Mouse (Mus musculus) limb, embryonic 15.5 days (tissue): Measurements from ENCODE around the gene Psmd7. TPM values are rescaled to one million over a fixed set of nuclear protein-coding genes. Genes with fewer than 3 reads are reported as not detected.
"Not testable (repeated sequence)": the region's sequence is repeated elsewhere in the genome, so short reads cannot be mapped to it uniquely, and the experiment has no call there.

Source experiments
- ATAC-seq: fragments of 200-750 bp; cut with Nextera tagmentation; 2 replicates; pipeline ENCODE4 v1.8.0; 2017; ENCODE audit warnings: low read depth, moderate TSS enrichment; ENCODE audit not compliant: insufficient number of reproducible peaks, low FRiP score, low TSS enrichment
- H3K27ac ChIP-seq: fragments of 300-500 bp; sonication (generic); 2 replicates; pipeline ENCODE4 v1.5.1; 2015; ENCODE audit warnings: moderate library complexity, mild to moderate bottlenecking, inconsistent platforms
- H3K27me3 ChIP-seq: fragments of 300-500 bp; sonication (generic); 2 replicates; pipeline ENCODE4 v1.6.1; 2015; ENCODE audit warnings: inconsistent platforms
- H3K36me3 ChIP-seq: fragments of 300-500 bp; sonication (generic); 2 replicates; pipeline ENCODE4 v1.6.1; 2015; ENCODE audit warnings: inconsistent platforms
- H3K4me1 ChIP-seq: fragments of 300-500 bp; sonication (generic); 2 replicates; pipeline ENCODE4 v1.6.1; 2015; ENCODE audit warnings: inconsistent platforms
- H3K4me2 ChIP-seq: fragments of 300-500 bp; sonication (generic); 2 replicates; pipeline ENCODE4 v1.6.1; 2015; ENCODE audit warnings: mild to moderate bottlenecking, inconsistent platforms
- H3K4me3 ChIP-seq: fragments of 300-500 bp; sonication (generic); 2 replicates; pipeline ENCODE4 v1.5.1; 2015; ENCODE audit warnings: mild to moderate bottlenecking, inconsistent platforms
- H3K9ac ChIP-seq: fragments of 300-500 bp; sonication (generic); 2 replicates; pipeline ENCODE4 v1.6.1; 2015; ENCODE audit warnings: inconsistent platforms
- H3K9me3 ChIP-seq: fragments of 300-500 bp; sonication (generic); 2 replicates; pipeline ENCODE4 v1.6.1; 2016; ENCODE audit warnings: inconsistent platforms
- WGBS: fragments of 180-500 bp; shearing (Covaris S2); methylation state at CpG from one replicate; pipeline ENCODE4 v1.1.7; 2015; 5-methylcytosine and 5-hydroxymethylcytosine counted together
- polyA plus RNA-seq: library from polyadenylated mRNA; unstranded; fragments of >200 nt; fragmentation: Nextera tagmentation; extraction: Ambion mirVana; gene quantifications from 2 replicates; pipeline ENCODE4 v1.2.1, GENCODE M21; 2015

Gene Psmd7
- polyA plus RNA-seq, result 273 and 293 TPM in 2 replicates

- peaks cover 27% of the 10 kb centered on the region for H3K36me3 ChIP-seq
- H3K27ac ChIP-seq, result peak within 1 kb of the TSS; percentile 88
- peak within 1 kb of the TSS; percentile 67 for H3K4me2 ChIP-seq
- H3K9me3 ChIP-seq, result no peaks in the 10 kb centered on the region
- peak; percentile 92 for ATAC-seq
- 2% methylated on average over 65 of the region's 65 CpGs for WGBS
- peak within 1 kb of the TSS; percentile 85 for H3K9ac ChIP-seq
- H3K27me3 ChIP-seq, result no peaks in the 10 kb centered on the region
- H3K4me1 ChIP-seq, result peaks cover 16% of the 10 kb centered on the region
- peak within 1 kb of the TSS; percentile 90 for H3K4me3 ChIP-seq
These were observed at the start of gene Psmd7 for GRCm38 (mm10) chr8:107587995-107588780. TSS of gene Psmd7 (minus strand) at chr8:107588464.

DNA sequence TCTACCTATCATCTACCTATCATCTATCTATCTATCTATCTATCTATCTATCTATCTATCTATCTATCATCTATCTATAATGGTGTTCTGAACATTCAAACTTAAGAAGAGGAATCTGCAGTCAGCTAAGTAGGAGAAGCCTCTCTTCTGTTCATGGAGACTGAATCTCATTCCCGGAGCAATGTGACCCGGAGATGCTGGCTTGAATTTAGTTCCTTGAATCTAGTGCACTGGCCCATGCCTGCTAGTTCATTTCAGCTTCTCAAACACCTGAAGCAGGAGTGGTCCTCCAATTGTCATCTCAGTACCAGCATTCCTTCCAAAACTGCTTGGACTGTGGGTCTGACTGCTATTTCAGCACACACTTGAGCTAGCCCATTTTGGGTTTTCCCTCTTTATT, 45.5 kb upstream of the Psmd7 start:
- no peak overlapping the region for H3K4me3 ChIP-seq
- no peak overlapping the region for H3K27ac ChIP-seq
- no peaks in the 10 kb centered on the region for H3K9me3 ChIP-seq
- no peaks in the 10 kb centered on the region for H3K4me1 ChIP-seq
- no peaks in the 10 kb centered on the region for H3K27me3 ChIP-seq
- 97% methylated on average over 2 of the region's 2 CpGs for WGBS
- no peaks in the 10 kb centered on the region for H3K36me3 ChIP-seq
- H3K9ac ChIP-seq, result no peak overlapping the region
- H3K4me2 ChIP-seq, result no peak overlapping the region
- ATAC-seq, result no peak

GRCm38 (mm10) chr8:107629701-107630100, 41.4 kb upstream of the Psmd7 start:
- 80% methylated on average over 11 of the region's 11 CpGs for WGBS
- ATAC-seq, result no peak

DNA sequence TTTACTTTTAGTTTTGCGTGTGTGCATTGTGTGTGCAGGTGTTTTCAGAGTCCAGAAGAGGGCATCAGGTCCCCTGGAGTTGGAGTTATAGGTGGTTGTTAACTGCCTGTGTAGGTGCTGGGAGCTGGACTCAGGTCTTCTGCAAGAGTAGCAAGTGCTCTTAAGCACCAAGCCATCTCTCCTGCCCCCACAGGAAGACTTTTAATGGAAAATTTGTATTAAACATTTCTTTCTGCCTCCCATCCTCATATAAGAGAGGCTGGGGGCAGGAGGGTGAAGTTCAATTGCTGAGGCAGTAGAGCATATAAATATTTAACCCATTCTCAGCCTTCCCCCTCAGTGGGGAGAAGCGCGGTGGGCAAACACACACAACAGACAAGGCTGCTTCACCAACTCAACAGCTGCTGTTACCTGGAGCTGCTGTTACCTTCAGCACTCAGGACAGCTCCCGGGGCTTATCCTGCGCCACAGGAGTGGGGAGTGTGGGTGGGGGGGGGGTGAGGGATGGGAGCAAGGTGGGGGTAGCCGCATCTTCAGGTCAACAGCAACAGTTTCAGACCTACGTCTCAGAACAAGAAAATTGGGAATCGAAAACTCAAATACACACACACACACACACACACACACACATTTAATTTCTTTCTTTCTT, 40.4 kb upstream of the Psmd7 start:
- Histone ChIP-seq H3K9ac (no peak overlapping the region), H3K27me3 (no peaks in the 10 kb centered on the region), H3K4me2 (no peak overlapping the region), H3K9me3 (no peaks in the 10 kb centered on the region), H3K36me3 (no peaks in the 10 kb centered on the region), H3K27ac (no peak overlapping the region), H3K4me1 (no peaks in the 10 kb centered on the region), H3K4me3 (no peak overlapping the region)
- 52% methylated on average over 8 of the region's 8 CpGs for WGBS
- no peak for ATAC-seq

More at GRCm38 (mm10) chr8:107629701-107630100, 41.4 kb upstream of the Psmd7 start:
- no peak overlapping the region for H3K27ac ChIP-seq
- no peak overlapping the region for H3K4me3 ChIP-seq
- H3K36me3 ChIP-seq, result no peaks in the 10 kb centered on the region
- H3K9me3 ChIP-seq, result no peaks in the 10 kb centered on the region
- no peaks in the 10 kb centered on the region for H3K4me1 ChIP-seq
- H3K4me2 ChIP-seq, result no peak overlapping the region
- H3K9ac ChIP-seq, result no peak overlapping the region
- no peaks in the 10 kb centered on the region for H3K27me3 ChIP-seq

GRCm38 (mm10) chr8:107627881-107628280, 39.6 kb upstream of the Psmd7 start:
- 76% methylated on average over 9 of the region's 9 CpGs for WGBS
- Histone ChIP-seq H3K9ac (no peak overlapping the region), H3K27ac (no peak overlapping the region), H3K4me1 (no peaks in the 10 kb centered on the region), H3K4me3 (no peak overlapping the region), H3K27me3 (no peaks in the 10 kb centered on the region), H3K36me3 (no peaks in the 10 kb centered on the region), H3K4me2 (no peak overlapping the region), H3K9me3 (no peaks in the 10 kb centered on the region)
- ATAC-seq, result no peak

DNA sequence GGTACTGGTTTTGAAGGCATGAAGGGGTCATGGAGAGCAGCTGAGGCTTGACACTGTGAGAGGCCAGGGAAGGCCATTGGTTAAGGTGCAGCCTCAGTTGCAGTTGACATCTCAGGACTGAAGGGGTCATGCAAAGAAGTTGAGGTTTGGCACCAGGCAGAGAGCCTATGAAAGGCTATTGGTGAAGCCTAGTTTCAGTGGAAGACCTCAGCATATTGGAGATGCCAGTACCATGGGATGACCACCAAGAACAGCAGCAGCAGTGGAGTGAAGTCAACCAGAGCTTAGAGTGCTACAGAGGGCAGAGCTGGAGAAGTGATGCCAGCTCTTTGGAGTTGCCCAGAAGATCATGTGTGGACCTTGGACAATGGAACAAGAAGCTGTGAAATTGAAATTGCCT, 36.0 kb upstream of the Psmd7 start:
- not testable (repeated sequence) for H3K4me3 ChIP-seq, H3K36me3 ChIP-seq, H3K9me3 ChIP-seq, H3K4me2 ChIP-seq, H3K27me3 ChIP-seq, ATAC-seq, H3K4me1 ChIP-seq, H3K27ac ChIP-seq, H3K9ac ChIP-seq

- 83% methylated on average over 10 of the region's 10 CpGs for WGBS
- no peak for ATAC-seq
- Histone ChIP-seq H3K27me3 (no peaks in the 10 kb centered on the region), H3K4me1 (no peaks in the 10 kb centered on the region), H3K36me3 (no peaks in the 10 kb centered on the region), H3K4me2 (no peak overlapping the region), H3K9me3 (no peaks in the 10 kb centered on the region), H3K9ac (no peak overlapping the region), H3K27ac (no peak overlapping the region), H3K4me3 (no peak overlapping the region)
These were observed 33.8 kb upstream of the Psmd7 start for GRCm38 (mm10) chr8:107621930-107622623.

GRCm38 (mm10) chr8:107621136-107621535, 32.9 kb upstream of the Psmd7 start:
- H3K36me3 ChIP-seq, result no peaks in the 10 kb centered on the region
- no peak for ATAC-seq
- no peak overlapping the region for H3K9ac ChIP-seq
- H3K27me3 ChIP-seq, result no peaks in the 10 kb centered on the region
- no peaks in the 10 kb centered on the region for H3K9me3 ChIP-seq
- H3K27ac ChIP-seq, result no peak overlapping the region
- no peaks in the 10 kb centered on the region for H3K4me1 ChIP-seq
- WGBS, result 66% methylated on average over 3 of the region's 3 CpGs
- H3K4me2 ChIP-seq, result no peak overlapping the region
- no peak overlapping the region for H3K4me3 ChIP-seq

DNA sequence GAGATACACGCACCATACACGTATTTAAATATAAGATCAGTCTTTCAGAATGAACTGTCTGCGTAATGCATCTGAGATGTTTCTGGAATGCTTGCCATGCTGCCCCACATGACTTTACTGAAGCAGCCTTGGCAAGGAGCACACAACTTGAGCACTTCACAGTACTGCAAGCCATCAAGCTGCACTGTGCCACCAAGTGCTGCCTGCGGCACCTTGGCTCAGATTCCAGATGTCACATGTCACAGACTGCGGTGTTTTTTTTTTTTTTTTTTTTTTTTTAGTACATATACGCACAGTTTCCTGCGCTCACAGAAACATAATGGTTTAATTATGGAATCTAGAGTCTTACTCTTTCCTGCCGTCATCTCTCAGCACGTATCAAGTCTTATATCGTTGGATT, 30.2 kb upstream of the Psmd7 start:
- Histone ChIP-seq H3K9ac (no peak overlapping the region), H3K27ac (no peak overlapping the region), H3K4me3 (no peak overlapping the region), H3K36me3 (no peaks in the 10 kb centered on the region), H3K27me3 (no peaks in the 10 kb centered on the region), H3K4me1 (no peaks in the 10 kb centered on the region), H3K9me3 (no peaks in the 10 kb centered on the region), H3K4me2 (no peak overlapping the region)
- ATAC-seq, result no peak
- WGBS, result 46% methylated on average over 10 of the region's 10 CpGs

DNA sequence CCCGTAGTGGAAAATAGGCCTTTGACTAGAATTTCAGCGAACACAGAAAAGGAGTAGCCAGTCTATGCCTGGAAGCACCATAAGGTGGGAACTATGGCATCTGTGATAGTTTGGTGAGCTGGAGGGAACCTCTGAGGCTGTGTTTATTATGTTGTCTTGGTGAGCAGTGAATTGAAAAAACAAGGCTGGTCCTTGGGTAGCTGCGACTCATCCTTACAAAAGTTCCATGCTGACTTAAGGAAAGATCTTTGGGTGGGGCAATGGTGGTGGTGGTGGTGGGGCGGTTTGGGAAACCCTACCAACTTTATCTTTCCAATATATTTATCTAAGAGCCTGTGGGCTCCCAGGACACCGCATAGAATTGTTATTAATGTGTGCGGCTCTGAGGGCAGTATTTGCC, 25.1 kb upstream of the Psmd7 start:
- no peak overlapping the region for H3K9ac ChIP-seq
- H3K27ac ChIP-seq, result no peak overlapping the region
- no peak overlapping the region for H3K4me3 ChIP-seq
- H3K4me2 ChIP-seq, result no peak overlapping the region
- 74% methylated on average over 6 of the region's 6 CpGs for WGBS
- no peaks in the 10 kb centered on the region for H3K27me3 ChIP-seq
- peaks cover 3% of the 10 kb centered on the region; the same call in 1 of the 2 replicates for H3K4me1 ChIP-seq
- ATAC-seq, result no peak
- no peaks in the 10 kb centered on the region for H3K9me3 ChIP-seq
- no peaks in the 10 kb centered on the region for H3K36me3 ChIP-seq

DNA sequence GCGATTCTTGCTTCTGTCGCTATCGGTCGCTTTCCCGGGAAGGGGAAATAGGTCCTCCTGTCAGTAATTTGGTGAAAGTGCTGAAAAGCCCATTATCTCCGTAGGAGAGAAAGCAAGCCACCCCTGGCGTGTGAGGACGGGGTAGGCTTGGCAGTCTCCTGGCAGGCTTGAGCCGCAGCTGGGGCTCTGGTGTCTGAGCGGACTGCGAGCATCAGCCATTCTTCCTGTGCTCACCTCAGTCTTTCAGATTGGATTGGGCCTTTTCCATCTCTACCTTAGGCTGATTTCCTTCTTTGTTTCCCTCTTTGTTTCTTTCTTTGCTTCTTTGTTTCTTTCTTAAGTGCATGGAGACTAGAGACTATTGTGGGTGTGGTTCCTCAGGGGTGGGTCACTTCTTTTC, 22.6 kb upstream of the Psmd7 start:
- WGBS, result 54% methylated on average over 11 of the region's 11 CpGs
- Histone ChIP-seq H3K27me3 (no peaks in the 10 kb centered on the region), H3K4me1 (peaks cover 8% of the 10 kb centered on the region; the same call in 1 of the 2 replicates), H3K9me3 (no peaks in the 10 kb centered on the region), H3K27ac (peak overlapping the region; percentile 66), H3K4me3 (no peak overlapping the region), H3K9ac (no peak overlapping the region), H3K36me3 (no peaks in the 10 kb centered on the region), H3K4me2 (no peak overlapping the region)
- ATAC-seq, result no peak

DNA sequence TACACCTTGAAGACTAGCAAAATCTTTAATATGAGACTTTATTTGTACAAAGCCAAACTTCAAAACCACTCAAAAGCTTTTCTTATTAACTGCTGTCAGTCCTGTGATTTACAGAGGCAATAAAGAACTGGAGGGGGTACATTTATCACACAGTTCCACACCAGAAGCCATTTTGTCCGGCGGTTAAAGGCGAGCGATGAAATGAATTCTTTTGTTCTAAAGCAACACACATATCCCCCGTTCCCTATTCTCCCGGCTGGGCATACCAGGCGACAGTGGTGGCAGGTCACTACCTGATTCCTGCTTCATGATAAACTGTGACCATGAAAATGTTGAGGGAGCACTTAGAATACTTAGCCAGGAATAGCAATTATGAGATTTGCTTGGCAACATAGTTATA, 20.5 kb upstream of the Psmd7 start:
- Histone ChIP-seq H3K4me2 (0 out of 2 replicates have a peak overlapping the region, but pooled peaks have one; percentile 5), H3K27ac (no peak overlapping the region), H3K4me1 (peaks cover 8% of the 10 kb centered on the region; the same call in 1 of the 2 replicates), H3K9ac (no peak overlapping the region), H3K9me3 (no peaks in the 10 kb centered on the region), H3K36me3 (no peaks in the 10 kb centered on the region), H3K4me3 (no peak overlapping the region), H3K27me3 (0 out of 2 replicates have a peak, but pooled peaks cover 5% of the 10 kb centered on the region)
- ATAC-seq, result no peak
- 11% methylated on average over 7 of the region's 7 CpGs for WGBS
